Mouse (Mus musculus) neural tube, embryonic 12.5 days (tissue): Measurements from ENCODE around the gene Thap11. TPM values are rescaled to one million over a fixed set of nuclear protein-coding genes. Genes with fewer than 3 reads are reported as not detected.

Experiments
- ATAC-seq: fragments of 200-750 bp; cut with Nextera tagmentation; 2 replicates; pipeline ENCODE4 v1.8.0; 2017; ENCODE audit warnings: low read depth, mild to moderate bottlenecking, moderate TSS enrichment, moderate library complexity; ENCODE audit not compliant: low FRiP score
- H3K27ac ChIP-seq: fragments of 300-500 bp; sonication (generic); 2 replicates; pipeline ENCODE4 v1.5.1; 2016
- H3K27me3 ChIP-seq: fragments of 300-500 bp; sonication (generic); replicated peaks from 2 replicates; pipeline ENCODE4 v1.6.1; 2016; ENCODE audit warnings: mild to moderate bottlenecking
- H3K36me3 ChIP-seq: fragments of 300-500 bp; sonication (generic); 2 replicates; pipeline ENCODE4 v1.6.1; 2016; ENCODE audit warnings: mild to moderate bottlenecking
- H3K4me1 ChIP-seq: fragments of 300-500 bp; sonication (generic); 2 replicates; pipeline ENCODE4 v1.6.1; 2016
- H3K4me2 ChIP-seq: fragments of 300-500 bp; sonication (generic); replicated peaks from 2 replicates; pipeline ENCODE4 v1.6.1; 2016; ENCODE audit warnings: mild to moderate bottlenecking
- H3K4me3 ChIP-seq: fragments of 300-500 bp; sonication (generic); 2 replicates; pipeline ENCODE4 v1.5.1; 2016
- H3K9ac ChIP-seq: fragments of 300-500 bp; sonication (generic); 2 replicates; pipeline ENCODE4 v1.6.1; 2016; ENCODE audit warnings: mild to moderate bottlenecking
- H3K9me3 ChIP-seq: fragments of 300-500 bp; sonication (generic); 2 replicates; pipeline ENCODE4 v1.6.1; 2016; ENCODE audit warnings: mild to moderate bottlenecking
- WGBS: fragments of 180-500 bp; shearing (Covaris S2); methylation state at CpG from one replicate; pipeline ENCODE4 v1.1.7; 2016; 5-methylcytosine and 5-hydroxymethylcytosine counted together
- polyA plus RNA-seq: library from polyadenylated mRNA; unstranded; fragments of >200 nt; fragmentation: Nextera tagmentation; extraction: Ambion mirVana; gene quantifications from 2 replicates; pipeline ENCODE4 v1.2.1, GENCODE M21; 2016

The Thap11 gene
- polyA plus RNA-seq, 1 experiment from 2014 or later: 73.0 TPM

GRCm38 (mm10) chr8:105854303-105854702, 629 bp upstream of the Thap11 start:
- WGBS: 25% methylated on average over 8 of the region's 8 CpGs
- Histone ChIP-seq H3K27me3 (no peaks in the 10 kb centered on the region), H3K9me3 (no peaks in the 10 kb centered on the region), H3K4me2 (peak overlapping the region; percentile 95), H3K4me3 (peak overlapping the region; percentile 80), H3K9ac (peak overlapping the region; percentile 85; the same call in 1 of the 2 replicates), H3K36me3 (peaks cover 10% of the 10 kb centered on the region), H3K4me1 (peaks cover 38% of the 10 kb centered on the region), H3K27ac (no peak overlapping the region)
- ATAC-seq: no peak; the same call in 1 of the 2 replicates

DNA sequence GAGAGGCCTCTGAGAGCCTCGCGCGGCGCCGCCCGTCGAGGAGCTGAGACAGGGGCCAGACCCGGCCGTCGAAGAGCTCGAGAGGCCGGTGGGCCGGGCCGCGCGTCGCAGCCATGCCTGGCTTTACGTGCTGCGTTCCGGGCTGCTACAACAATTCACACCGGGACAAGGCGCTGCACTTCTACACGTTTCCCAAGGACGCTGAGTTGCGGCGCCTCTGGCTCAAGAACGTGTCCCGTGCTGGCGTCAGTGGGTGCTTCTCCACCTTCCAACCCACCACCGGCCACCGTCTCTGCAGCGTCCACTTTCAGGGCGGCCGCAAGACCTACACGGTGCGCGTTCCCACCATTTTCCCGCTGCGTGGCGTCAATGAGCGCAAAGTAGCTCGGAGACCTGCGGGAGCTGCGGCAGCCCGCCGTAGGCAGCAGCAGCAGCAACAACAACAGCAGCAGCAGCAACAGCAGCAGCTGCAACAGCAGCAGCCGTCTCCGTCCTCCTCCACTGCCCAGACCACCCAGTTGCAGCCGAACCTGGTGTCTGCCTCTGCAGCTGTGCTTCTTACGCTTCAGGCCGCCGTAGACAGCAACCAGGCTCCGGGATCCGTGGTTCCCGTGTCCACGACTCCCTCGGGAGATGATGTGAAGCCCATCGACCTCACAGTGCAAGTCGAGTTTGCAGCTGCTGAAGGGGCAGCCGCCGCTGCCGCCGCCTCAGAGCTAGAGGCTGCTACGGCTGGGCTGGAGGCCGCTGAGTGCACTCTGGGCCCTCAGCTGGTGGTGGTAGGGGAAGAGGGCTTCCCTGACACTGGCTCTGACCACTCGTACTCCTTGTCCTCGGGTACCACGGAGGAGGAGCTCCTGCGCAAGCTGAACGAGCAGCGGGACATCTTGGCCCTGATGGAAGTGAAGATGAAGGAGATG, 576 bp downstream of the Thap11 start:
- Histone ChIP-seq H3K4me2 (peak overlapping the region; percentile 95), H3K27me3 (no peaks in the 10 kb centered on the region), H3K36me3 (peaks cover 7% of the 10 kb centered on the region; the same call in 1 of the 2 replicates), H3K27ac (peak overlapping the region; percentile 78), H3K4me1 (peaks cover 42% of the 10 kb centered on the region), H3K4me3 (peak overlapping the region; percentile 80), H3K9ac (peak overlapping the region; percentile 85), H3K9me3 (no peaks in the 10 kb centered on the region)
- under 1% methylated on average over 71 of the region's 71 CpGs for WGBS
- ATAC-seq: peak; percentile 11

GRCm38 (mm10) chr8:105856168-105856835, 1.4 kb downstream of the Thap11 start:
- no peaks in the 10 kb centered on the region for H3K27me3 ChIP-seq
- H3K9me3 ChIP-seq: no peaks in the 10 kb centered on the region
- H3K36me3 ChIP-seq: peaks cover 7% of the 10 kb centered on the region; the same call in 1 of the 2 replicates
- peaks cover 41% of the 10 kb centered on the region for H3K4me1 ChIP-seq
- ATAC-seq: no peak
- peak overlapping the region; percentile 95 for H3K4me2 ChIP-seq
- H3K9ac ChIP-seq: peak overlapping the region; percentile 85
- 28% methylated on average over 15 of the region's 15 CpGs for WGBS
- H3K4me3 ChIP-seq: peak overlapping the region; percentile 80
- 0 out of 2 replicates have a peak overlapping the region, but pooled peaks have one; percentile 78 for H3K27ac ChIP-seq

DNA sequence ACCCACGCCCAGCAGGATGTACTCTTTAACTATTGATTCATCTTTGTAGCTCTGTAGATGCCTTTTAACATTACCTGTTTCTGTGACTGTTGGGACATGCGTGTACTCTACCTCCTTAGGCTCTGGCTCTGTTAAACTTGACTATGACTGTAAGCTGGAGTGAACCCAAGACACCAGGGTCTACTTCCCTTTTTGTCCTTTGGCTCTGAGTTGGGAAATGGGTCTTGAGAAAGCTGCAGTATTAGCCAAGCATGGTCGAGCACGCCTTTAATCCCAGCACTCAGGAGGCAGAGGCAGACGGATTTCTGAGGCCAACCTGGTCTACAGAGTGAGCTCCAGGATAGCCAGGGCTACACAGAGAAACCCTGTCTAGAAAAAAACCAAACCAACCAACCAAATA, 3.6 kb downstream of the Thap11 start:
- H3K27ac ChIP-seq: no peak overlapping the region
- ATAC-seq: no peak
- H3K4me3 ChIP-seq: no peak overlapping the region
- H3K9ac ChIP-seq: no peak overlapping the region
- no peak overlapping the region for H3K4me2 ChIP-seq
- peaks cover 7% of the 10 kb centered on the region; the same call in 1 of the 2 replicates for H3K36me3 ChIP-seq
- peaks cover 56% of the 10 kb centered on the region for H3K4me1 ChIP-seq
- H3K9me3 ChIP-seq: no peaks in the 10 kb centered on the region
- WGBS: 91% methylated on average over 5 of the region's 5 CpGs
- no peaks in the 10 kb centered on the region for H3K27me3 ChIP-seq

GRCm38 (mm10) chr8:105859314-105859713, 4.4 kb downstream of the Thap11 start:
- no peak overlapping the region for H3K9ac ChIP-seq
- H3K4me3 ChIP-seq: no peak overlapping the region
- H3K4me2 ChIP-seq: peak overlapping the region; percentile 87
- H3K9me3 ChIP-seq: no peaks in the 10 kb centered on the region
- H3K27me3 ChIP-seq: no peaks in the 10 kb centered on the region
- peaks cover 63% of the 10 kb centered on the region for H3K4me1 ChIP-seq
- no peak for ATAC-seq
- no peak overlapping the region for H3K27ac ChIP-seq
- 78% methylated on average over 5 of the region's 5 CpGs for WGBS
- H3K36me3 ChIP-seq: peaks cover 7% of the 10 kb centered on the region; the same call in 1 of the 2 replicates

DNA sequence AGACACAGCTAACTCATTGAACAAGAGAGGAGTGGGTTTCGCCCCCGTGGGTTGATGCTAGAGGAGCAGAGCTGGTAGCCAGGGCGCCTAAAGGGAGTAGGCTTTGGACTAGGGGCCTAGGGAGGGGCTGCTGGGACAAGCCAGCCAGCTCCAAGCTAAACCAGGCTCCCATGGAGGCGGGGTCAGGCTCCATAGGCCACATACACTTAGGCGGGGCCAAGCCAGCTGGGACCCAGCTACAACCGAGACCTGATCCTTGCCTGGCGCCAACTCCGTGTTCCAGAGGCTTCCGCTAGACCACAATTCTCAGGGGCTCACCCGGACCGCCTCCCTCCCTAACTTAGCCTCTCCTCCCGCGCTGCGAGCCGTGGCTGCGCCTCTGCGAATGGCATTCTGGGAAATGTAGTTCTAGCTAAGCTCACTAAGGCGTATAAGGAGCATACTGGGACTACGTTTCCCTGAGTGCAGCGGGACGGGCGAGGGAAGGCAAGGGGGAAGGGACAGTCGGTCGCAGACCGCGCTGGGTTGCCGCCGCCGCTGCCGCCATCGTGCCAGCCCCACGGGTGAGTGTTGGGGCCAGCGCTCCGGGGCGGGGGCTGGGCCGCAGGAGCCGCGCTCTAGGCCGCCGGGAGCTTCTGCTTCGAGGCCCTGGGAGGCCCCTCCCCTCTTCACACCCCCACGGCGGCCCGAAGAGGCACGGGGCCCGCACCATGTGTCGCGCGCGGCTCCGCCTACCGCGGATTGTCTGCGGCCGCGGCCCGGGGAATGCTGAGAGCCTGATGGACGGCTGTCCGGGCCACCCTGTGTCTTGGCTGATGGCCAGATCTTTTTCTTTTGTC, 5.4 kb downstream of the Thap11 start, which contains the start of gene Nutf2:
Gene Nutf2 (plus strand): TSS at position 438 of the 839 bp plus-strand sequence.
- H3K4me3 ChIP-seq: peak within 1 kb of the TSS; percentile 97
- peak within 1 kb of the TSS; percentile 72 for H3K27ac ChIP-seq
- peak within 1 kb of the TSS; percentile 87 for H3K4me2 ChIP-seq
- ATAC-seq: peak; percentile 97
- H3K36me3 ChIP-seq: peaks cover 7% of the 10 kb centered on the region
- H3K4me1 ChIP-seq: peaks cover 64% of the 10 kb centered on the region
- no peaks in the 10 kb centered on the region for H3K27me3 ChIP-seq
- no peaks in the 10 kb centered on the region for H3K9me3 ChIP-seq
- under 1% methylated on average over 58 of the region's 59 CpGs for WGBS
- H3K9ac ChIP-seq: peak within 1 kb of the TSS; percentile 98

- Histone ChIP-seq H3K4me3 (peak overlapping the region; percentile 97), H3K36me3 (peaks cover 16% of the 10 kb centered on the region), H3K9ac (peak overlapping the region; percentile 98), H3K27ac (no peak overlapping the region), H3K9me3 (no peaks in the 10 kb centered on the region), H3K4me2 (peak overlapping the region; percentile 87), H3K4me1 (peaks cover 50% of the 10 kb centered on the region), H3K27me3 (no peaks in the 10 kb centered on the region)
- ATAC-seq: no peak
- 14% methylated on average over 1 of the region's 1 CpGs for WGBS
These were observed 7.0 kb downstream of the Thap11 start for GRCm38 (mm10) chr8:105861951-105862350.

- no peak overlapping the region for H3K27ac ChIP-seq
- H3K27me3 ChIP-seq: no peaks in the 10 kb centered on the region
- 85% methylated on average over 6 of the region's 6 CpGs for WGBS
- no peak overlapping the region for H3K9ac ChIP-seq
- no peak overlapping the region for H3K4me3 ChIP-seq
- peaks cover 22% of the 10 kb centered on the region for H3K4me1 ChIP-seq
- no peak overlapping the region for H3K4me2 ChIP-seq
- no peaks in the 10 kb centered on the region for H3K9me3 ChIP-seq
- no peak for ATAC-seq
- H3K36me3 ChIP-seq: peaks cover 47% of the 10 kb centered on the region
These were observed 11.6 kb downstream of the Thap11 start for GRCm38 (mm10) chr8:105866364-105867029.

DNA sequence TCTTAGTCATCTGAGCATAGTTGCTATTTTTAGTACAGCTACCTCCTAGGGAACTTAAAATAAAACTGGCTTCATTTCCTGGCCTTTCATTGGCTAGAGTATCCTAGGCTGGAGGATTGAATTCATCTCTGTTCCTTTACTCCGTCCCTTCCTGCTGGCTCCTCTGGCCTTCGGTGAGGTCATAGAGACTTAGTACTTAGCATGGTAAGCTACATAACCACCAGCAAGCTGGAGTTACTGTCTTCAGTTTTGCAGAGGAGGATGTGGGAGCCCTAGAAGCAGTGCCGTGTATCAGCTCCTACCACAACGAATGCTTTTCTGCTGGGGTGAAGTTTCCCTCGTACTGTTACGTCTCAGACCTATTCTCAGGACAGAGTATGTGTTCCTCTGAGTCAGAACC, 19.4 kb downstream of the Thap11 start:
- Histone ChIP-seq H3K27ac (no peak overlapping the region), H3K9me3 (no peaks in the 10 kb centered on the region), H3K27me3 (no peaks in the 10 kb centered on the region), H3K9ac (no peak overlapping the region), H3K4me3 (no peak overlapping the region), H3K4me1 (no peaks in the 10 kb centered on the region), H3K36me3 (peaks cover 67% of the 10 kb centered on the region), H3K4me2 (no peak overlapping the region)
- ATAC-seq: no peak
- WGBS: 91% methylated on average over 6 of the region's 6 CpGs

DNA sequence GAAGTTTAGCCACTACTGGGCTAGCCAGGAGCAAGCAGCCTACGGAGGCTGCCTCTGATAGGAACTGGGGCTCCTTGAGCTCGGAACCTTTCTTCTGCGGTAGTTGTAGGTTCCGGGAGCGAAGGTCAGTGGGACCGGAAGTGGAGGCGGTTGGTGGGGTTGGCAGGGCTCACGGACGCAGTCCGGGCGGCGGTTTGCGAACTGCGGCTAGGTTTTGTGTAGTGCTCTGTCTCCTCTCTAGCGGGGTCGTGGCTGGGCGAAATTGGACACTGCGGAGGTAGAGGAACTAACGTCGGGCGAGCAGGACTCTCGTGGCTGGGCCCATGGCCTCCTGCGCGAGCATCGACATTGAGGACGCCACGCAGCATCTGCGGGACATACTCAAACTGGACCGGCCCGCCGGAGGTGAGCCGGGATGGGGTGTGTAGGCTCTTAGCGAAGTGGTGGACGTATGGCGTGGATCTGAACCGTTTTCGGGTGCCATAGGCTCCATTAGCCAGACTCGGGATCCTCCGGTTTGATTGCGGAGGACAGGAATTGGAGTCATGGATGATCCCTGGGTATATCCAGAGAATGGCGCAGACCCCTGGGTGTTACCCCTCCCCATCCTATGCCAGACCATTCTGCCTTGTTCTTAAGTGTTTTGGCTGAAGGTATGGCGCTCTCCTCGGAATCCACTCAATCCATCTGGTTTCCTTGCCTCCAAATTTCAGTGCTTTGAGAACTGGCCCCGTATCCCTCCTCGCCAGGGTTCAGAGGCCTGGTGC, 26.0 kb downstream of the Thap11 start, which contains the start of gene Edc4:
Gene Edc4 (plus strand): TSS at position 128 of the 767 bp plus-strand sequence.
- H3K27ac ChIP-seq: no peak within 1 kb of the TSS
- WGBS: 2% methylated on average over 45 of the region's 45 CpGs
- peak; percentile 77 for ATAC-seq
- H3K4me1 ChIP-seq: peaks cover 20% of the 10 kb centered on the region
- peak within 1 kb of the TSS; percentile 86 for H3K4me3 ChIP-seq
- H3K9ac ChIP-seq: peak within 1 kb of the TSS; percentile 95
- H3K4me2 ChIP-seq: peak within 1 kb of the TSS; percentile 96
- H3K9me3 ChIP-seq: no peaks in the 10 kb centered on the region
- no peaks in the 10 kb centered on the region for H3K27me3 ChIP-seq
- peaks cover 53% of the 10 kb centered on the region for H3K36me3 ChIP-seq
